Mouse (Mus musculus) kidney, postnatal 14 days (tissue): ENCODE data around the gene Gm2381.
"Not testable (repeated sequence)": the region's sequence is repeated elsewhere in the genome, so short reads cannot be mapped to it uniquely, and the experiment has no call there.

Source experiments
- DNase-seq: peaks from one replicate; pipeline ENCODE4 v3.0.0; 2022; ENCODE audit warnings: mixed read lengths

Gene Gm2381

DNA sequence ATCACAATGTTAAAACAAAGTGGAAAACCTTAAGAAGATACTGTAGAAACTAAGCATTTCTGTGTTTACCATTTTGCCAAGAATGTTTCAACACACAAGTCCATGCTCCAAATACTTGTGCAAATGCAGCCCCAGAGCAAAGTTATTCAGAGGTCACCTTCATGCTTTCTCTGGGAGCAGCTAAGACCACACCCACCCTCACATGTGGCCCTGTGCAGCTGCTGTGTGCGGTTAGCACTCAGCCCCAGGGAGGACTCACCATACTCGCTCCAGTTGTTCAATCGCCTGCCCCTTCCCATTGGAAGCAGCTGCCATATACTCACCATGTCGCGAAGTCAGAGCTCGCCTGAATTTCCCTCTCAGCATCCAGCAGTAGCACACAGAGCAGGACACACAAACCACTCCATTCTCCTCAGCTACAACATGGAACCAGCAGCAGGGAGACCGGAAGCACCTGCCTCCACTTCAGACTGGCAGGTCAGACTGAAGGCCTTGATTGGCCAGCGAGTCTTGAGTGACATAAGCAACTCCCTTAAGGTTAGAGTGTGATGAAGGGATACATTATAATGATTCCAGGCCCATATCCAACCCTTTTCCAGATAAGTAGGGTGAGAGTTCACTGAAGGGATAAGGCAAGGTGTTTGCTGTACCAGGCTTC is at the start of gene Gm2381:
Gene Gm2381 (minus strand): TSS at position 434 of the 658 bp plus-strand sequence.
- not testable (repeated sequence) for DNase-seq

DNA sequence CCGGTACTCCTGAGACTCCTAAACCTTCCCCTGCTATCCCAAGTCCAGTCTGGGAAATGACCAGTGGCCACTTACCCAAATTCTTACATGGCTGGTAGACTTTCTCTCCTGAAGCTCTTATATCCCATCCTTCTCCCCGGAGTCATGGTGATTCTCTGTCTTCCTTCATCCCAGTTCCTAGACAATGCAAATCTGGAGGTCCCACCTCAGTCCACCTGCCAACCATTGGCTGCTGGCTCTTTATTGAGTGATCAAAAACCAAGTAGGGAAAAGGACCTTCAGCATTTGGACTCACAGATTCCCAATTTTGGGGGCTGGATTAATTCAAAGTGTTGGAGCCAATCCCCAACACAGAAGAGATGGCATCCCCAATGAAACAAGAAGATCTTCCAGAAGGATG is 31.0 kb upstream of the Gm2381 start:
- DNase-seq, result not testable (repeated sequence)

DNA sequence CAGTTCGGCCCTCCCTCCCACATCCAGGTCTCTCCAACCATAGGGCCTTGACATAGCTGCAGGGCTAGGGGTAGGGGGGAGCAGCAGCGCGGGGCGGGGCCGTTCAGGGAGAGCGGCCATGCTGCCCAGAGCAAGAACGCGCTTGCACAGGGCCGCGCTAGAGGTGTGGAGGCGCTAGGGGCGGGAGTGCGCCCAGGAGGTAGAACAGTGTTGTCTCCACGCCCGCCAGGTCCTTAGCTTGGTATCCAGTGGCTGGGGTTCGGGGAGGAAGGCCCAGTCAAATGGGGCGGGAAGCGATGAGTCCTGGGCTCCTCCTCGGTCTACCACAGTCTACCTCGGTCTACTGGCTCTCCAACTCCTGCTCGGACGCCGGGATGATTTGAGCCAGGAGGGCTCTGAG is 11.1 kb upstream of the Gm2381 start:
- DNase-seq, result no peak

DNA sequence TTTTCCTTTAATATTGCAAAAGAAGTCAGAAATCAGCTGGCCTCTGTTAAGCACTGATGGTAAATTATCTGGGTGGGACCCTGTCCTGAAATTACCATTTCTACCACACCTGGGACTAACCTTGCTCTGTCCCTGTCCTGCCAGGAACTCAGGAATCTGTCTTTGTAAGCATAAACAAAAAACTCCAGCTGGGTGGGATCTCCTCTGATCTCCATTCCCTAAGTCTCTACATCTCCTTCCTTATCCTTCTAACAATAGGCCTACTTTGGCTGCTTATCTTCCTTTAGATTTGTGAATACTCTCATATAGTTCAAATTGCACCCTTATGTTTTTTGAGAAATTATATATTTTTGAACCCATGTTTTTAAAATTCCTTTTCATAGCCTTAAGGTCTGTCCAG is 28.7 kb downstream of the Gm2381 start:
- not testable (repeated sequence) for DNase-seq

DNA sequence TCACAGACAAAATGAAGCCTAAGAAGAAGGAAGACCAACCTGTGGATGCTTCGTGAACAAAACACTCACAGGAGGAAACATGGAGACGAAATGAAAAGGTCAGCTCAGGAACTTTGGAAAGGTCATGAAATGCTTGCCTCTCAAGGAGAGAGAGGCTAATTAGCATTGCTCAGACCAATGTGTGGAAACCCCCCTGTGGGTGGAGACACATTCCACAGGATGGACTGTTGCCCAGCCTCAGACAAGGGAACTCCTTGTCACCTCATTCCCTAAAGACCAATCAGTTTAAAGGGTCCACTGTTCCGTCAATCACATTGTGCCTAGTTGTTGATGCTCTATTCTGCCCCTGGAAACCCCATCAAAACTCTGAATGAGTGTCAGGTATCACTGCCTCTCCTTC is 34.8 kb downstream of the Gm2381 start:
- DNase-seq, result no peak

DNA sequence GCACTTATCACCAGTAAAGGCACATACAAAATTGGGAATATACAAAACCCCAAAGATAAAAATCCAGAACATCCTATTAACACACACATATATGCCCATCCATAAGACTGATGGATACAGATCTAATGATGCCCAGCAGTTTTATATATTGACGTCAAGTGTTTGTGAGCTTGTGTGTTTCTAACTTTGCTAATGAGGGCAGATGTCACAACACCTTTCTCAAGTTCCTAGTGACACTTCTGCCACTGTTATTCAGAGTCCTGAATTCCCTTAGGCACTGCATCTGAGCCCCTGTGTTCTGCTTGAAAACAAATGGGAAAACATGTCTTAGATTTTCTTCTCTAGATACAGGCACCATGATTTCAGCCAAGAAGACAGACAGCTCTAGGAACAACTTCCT is 73.6 kb downstream of the Gm2381 start, which contains the start of gene Vmn2r62:
Gene Vmn2r62 (minus strand): TSS at position 101 of the 400 bp plus-strand sequence.
- DNase-seq, result not testable (repeated sequence)
